Mouse (Mus musculus) skeletal muscle tissue, adult 2 months (tissue): Measurements from ENCODE around the gene Tbc1d15.
"Not testable (repeated sequence)": the region's sequence is repeated elsewhere in the genome, so short reads cannot be mapped to it uniquely, and the experiment has no call there.

Experiments used
- DNase-seq: peaks from one replicate; pipeline ENCODE4 v3.0.0-alpha.2; 2012; ENCODE audit warnings: low read depth, low spot score

Gene Tbc1d15

DNA sequence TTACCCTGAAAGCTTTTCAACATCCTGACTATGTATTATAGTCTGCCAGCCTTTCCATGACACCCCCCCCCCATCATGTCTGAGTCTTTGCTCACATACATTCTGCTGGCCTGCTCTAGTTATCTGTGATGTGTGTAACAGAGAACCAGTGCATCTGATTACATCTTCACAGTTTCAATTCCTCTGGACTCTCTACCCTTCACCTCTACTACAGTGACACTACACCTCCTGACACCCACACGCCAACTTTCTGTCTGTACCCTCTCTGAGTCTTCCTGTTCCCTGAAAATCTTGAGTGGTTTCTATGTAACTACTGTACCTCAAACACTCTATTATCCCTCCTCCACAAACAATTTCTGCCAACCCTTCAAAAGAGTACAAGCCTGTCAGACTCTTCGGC lies 5.8 kb downstream of the Tbc1d15 start:
- DNase-seq: no peak

DNA sequence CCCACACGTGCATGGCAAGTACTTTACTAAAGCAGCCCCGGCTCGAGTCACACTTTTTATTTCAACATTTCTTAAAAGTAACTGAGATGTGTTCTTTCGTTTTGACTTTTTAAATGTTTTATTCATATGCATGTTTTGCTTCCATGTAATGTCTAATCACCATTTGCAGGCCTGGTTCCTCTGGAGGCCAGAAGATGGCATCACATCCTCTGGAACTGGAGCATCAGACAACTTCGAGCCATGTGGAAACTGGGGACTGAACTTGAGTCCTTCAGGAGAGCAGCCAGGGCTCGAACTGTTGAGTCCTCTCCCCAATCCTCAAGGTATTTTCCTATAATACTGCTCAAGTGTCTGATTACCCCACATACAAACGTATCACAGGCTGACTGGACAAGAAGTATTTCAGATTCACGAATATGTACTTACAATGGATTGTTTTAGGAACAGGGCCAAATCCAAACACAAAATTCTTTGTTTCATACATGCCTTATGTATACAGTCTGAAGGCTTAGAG lies 10.1 kb downstream of the Tbc1d15 start:
- no peak for DNase-seq

DNA sequence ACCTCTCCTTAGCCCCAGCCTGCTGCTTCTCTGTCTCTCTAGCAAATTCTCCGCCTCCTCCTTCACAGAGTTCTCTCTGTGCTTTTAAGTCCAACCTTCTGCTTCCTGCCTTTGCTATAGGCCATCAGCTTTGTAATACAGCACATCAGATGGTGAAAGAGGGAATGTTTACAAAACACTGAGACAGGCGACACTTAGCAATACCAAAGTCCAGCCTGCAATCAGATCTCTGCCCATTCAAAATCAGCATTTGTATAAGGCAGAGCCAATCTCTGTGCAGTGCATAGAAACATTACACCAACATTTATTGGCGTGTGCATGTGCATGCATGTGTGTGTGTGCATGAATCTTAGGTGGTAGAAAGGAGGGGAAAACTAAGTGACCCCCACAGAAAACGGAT lies 13.3 kb downstream of the Tbc1d15 start:
- no peak for DNase-seq

DNA sequence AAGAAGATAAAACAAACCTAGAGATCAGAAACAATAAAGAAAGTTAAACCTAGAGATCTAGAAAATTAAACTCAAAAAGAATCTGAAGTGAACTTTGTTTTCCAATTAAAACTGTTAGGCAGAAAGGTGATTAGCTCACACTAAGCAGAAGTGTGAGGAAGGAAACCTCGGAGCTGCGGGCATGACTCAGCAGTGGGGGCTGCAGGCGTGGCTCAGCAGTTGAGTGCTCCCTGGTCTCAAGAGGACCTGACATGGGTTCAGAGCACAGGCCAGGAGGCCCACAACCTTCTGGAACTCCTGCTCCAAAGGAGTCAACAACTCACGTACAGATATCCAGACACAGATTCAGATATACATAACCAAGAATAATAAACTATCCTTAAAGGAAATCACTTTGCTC lies 14.5 kb downstream of the Tbc1d15 start:
- no peak for DNase-seq

DNA sequence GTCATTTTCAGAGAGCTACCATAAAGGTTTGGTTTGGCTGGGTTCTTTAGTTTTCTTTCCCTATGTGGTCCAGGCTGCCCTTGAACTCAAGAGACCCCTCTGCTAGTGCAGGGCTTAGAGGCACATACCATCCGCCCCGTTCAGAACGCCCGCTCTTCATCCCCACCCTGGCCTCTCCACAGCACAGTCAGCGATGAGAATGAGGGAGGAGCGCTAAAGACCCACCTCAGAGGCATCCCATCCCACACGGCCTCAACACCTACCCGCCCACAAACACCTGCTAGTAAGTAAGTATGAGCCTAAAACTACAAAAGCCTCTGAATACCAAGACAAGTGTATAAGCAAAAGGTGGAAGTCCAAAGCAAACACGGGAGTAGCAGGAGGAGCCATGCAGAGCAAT lies 15.8 kb downstream of the Tbc1d15 start:
- no peak for DNase-seq

DNA sequence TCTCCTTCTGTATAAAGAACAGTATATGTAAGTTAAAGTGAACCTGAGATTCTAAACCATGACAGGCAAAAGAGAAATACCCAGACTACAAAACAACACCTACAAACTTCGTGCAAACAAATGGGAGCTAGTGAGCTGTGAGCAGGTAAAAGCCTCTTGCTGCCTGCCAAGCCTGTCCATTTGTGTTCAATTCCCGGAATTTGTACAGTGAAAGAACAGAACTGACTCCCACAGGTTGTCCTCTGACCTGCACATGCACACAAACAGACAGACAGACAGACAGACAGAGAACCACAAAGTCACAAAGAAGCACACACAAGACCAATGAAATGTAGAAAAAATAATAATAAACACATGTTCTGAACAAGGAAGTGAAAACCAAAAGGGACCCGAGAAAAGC lies 17.5 kb downstream of the Tbc1d15 start:
- no peak for DNase-seq

DNA sequence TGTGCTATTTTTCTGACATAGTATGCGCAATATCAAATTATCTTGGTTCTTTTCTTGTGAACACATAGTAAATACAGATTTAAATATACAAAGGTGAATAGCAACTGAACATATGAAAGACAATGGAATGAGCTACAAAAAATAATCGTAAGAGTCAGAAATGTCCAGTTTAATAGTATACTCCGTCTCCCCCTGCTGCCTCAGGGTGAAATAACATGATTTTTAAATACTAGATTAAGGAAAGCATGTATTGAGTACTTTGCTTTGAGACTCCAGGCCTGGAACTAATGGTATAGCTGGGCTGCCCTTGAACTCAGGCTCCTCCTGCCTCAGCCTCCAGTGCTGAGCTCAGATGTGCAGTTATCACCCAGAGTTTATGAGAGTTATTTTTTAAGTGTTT lies 18.8 kb downstream of the Tbc1d15 start:
- DNase-seq: no peak

DNA sequence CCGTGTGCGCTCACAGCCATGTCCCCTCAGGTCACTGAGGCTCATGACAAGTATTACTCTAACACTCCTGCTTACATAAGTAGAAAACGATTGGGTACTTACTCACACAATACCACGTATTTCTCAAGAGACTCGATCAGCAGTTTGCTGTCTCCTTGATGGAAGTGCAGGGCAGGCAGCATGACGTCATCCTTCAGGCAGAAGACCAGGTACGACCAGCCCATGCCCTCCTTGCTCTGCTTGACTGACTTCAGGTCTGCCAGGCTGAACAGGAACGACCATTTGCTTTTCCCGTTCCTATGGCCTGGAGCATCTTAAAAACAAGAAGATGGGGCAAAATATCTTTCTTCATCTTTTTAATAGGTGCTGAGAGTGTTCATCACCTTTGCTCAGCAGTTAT lies 22.2 kb downstream of the Tbc1d15 start:
- DNase-seq: no peak

DNA sequence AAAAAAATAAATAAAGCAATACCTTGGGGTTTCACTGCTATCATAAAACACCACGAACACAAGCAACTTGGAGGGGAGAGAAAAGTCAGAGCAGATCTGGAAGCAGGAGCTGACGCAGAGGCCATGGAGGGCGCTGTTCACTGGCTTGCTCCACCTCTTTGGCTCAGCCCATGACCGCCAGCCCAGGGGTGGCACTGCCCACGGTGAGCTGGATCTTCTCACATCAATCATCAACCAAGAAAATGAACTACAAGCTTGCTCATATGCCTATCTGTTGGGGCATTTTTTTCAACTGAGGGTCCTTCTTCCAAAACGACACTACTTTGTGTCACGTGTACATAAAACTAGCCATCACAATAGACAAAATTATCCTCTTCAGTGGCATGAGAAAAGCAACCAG lies 24.7 kb downstream of the Tbc1d15 start:
- no peak for DNase-seq

DNA sequence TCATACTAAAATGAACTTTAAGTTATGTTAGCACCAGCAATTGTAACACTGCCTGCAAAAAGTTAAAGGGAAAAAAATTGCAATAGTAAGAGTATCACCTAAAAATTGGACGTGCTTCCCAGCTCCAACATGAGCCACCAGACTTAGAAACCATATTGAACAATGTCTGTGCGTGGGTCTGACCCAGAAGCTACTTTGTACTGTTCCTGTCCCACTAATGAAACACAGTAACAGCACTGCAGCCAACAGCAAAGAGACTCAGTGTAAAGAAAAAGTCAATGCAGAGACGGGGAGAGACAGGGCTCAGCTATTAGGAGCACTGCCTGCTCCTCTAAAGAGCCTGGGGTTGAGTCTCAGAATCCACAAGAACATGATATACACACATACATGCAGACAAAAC lies 27.4 kb downstream of the Tbc1d15 start:
- no peak for DNase-seq

DNA sequence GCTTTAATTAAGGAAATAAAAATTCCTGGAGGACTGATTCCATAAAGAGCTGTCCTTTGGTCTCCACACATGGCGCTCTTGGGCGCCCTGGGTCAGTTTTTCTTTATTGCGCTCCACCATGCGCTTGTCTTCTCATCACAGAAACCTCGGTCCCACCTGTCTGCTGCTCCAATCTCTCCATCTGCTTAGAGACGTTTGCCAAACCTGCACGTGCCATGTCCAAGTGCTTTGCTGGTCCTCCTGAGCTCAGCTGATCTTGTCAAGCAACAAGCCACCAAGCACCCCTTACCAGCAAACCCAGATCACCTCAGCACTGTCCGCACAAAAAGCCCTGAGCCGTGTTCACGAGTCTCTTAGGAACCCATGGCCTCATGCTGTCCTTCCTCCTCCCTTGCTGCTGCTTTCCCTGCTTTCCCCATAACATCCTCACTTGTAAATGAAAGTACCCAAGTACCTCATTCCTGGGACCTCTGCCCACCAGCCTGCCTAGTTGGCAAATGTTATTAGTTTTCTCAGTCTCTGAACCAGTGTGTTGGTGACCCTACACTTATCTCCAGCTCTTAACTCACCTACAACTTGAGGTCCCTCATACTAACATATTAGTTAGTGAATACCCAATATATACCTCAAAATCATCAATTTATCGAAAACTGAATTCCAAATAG lies 38.2 kb downstream of the Tbc1d15 start:
- no peak for DNase-seq

DNA sequence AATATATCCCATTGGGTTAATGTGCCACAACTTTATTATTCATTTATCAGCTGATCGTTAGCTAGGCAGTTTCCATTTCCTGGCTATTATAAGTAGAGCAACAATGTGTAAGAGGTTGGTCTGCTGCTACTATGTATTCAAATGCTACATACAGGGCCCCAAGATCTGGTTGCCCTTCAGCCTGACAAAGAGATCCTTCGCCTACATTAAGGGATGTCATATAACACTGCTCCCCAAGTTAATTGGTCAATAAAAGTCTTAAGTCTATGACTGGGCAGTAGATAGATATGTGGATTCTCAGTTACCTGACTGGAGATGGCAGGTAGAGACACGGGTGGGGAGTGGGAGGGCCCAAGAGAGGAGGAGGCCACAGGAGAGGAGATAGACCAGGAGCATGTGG lies 45.4 kb downstream of the Tbc1d15 start:
- no peak for DNase-seq

DNA sequence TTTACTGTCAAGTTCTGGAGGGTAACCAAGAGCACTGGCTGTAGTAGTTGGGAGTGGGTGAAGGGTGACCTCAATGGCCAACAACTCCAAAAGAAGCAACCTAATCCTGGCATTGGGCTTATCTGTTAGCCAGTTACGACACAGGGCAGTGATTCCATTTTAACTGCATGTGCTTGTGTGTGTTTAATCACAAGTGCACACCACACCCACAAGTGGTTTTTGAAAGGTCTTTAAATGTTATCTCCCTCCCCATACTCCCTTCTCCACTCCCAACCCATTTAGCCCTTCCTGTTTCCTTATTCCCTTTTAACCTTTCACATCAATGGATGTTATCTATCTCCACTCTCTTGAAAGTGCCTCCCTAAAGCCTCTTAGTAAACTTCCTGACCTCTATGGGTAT lies 46.0 kb downstream of the Tbc1d15 start:
- DNase-seq: no peak

DNA sequence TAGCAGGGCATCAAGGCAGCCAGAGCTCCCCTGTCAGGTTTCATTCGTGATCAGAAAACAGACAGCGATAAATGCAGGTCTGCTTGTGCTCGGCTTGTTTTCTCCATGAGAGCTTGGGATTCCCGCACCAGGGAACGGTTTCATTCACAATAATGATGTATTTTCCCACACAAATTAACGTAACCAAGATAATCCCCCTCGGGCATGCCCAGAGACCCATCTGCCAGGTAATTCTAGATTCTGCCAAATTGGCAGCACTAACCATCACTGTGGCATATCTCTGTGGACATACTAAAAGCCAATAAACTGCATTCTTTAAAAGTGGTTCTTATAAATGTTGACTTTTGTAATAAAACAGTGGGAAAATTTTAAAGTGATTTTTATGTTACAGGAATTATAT lies 60.1 kb downstream of the Tbc1d15 start:
- no peak for DNase-seq

DNA sequence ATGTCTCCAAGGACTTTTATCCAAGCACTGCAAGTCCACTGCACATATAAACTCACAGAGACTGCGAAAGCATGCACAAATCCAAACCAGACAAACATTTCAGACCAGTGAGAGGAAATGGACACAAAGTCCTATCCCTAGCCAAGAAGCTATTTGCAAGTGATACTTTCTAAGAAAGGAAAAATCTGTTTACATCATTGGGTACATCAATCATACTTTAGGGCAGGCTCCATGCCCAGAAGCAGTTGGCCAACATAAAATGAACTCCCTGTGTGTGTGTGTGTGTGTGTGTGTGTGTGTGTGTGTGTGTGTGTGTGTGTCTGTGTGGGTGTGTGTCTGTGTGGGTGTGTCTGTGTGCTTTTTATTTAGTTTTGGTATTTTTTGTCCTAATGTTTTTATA lies 63.9 kb downstream of the Tbc1d15 start:
- no peak for DNase-seq

DNA sequence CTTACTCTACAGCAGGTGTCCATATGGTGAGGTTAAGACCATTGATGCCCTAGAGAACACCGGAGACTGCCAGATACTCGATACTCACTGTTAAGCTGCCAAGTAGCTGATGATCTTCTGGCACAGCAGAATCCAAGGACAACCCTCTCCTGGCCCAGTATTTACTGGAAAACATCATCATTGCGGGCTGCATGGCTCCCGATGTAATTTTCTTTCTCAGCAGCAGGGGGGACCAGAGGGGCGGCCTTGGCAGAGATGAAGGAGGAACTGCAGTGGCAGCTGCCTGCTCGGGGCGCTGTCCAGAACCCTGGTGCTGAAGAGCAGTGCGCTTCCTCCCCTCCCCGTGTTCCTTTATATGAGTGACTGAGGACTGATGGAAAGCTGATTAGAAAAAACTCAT lies 66.6 kb downstream of the Tbc1d15 start, which contains the start of gene Tph2:
Gene Tph2 (minus strand): TSS at position 326 of the 400 bp plus-strand sequence.
- DNase-seq: peak; percentile 8

DNA sequence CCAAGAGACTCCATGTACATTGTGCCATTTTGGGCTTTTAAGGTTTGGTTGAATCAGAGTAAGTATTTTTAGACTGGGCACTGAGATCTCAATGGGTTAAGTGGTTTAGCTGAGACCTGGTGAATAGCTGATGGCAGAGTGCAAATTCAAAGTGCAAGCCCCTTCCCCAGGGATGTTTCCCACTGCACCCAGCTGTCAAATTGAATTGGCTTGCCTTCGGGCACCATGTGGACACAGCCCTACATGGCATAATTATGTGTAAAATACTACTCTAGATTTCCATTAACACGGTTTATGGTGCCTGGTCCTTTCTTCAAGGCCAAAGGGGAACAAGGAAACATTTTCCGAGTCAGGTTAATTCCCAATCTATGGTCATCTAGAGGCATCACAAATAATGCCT lies 70.2 kb downstream of the Tbc1d15 start:
- no peak for DNase-seq

DNA sequence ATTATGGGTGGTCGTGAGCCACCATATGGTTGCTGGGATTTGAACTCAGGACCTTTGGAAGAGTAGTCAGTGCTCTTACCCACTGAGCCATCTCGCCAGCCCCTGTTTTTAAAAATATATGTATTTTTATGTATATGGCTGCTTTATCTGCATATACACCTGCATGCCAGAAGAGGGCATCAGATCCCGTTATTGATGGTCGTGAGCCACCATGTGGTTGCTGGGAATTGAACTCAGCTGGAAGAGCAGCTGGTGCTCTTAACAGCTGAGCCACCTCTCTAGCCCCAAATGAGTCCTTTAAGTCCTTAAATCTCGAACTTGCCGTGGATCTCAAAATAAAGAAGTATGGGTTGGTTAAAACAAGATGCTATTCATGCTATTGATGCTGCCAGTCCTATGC lies 73.2 kb downstream of the Tbc1d15 start:
- DNase-seq: not testable (repeated sequence)

DNA sequence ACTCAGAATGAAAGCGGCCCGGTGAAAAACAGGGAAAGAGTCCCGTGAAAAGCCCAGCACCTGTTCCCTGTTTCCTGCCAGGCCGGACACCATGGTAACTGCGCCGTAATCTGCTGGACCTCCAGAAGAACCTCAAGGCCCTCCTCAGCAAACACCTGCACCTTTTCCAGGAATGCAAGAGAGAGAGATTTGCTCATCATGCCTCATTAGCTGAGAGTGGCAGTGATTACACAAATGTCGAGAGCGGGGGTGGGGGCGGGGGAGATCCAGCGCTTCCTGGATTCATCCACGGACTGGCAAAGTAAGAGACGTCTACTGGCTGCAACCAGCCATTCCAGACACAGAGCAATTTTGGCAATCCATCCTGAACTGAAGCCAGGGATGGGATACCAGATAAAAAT lies 75.7 kb downstream of the Tbc1d15 start:
- no peak for DNase-seq

DNA sequence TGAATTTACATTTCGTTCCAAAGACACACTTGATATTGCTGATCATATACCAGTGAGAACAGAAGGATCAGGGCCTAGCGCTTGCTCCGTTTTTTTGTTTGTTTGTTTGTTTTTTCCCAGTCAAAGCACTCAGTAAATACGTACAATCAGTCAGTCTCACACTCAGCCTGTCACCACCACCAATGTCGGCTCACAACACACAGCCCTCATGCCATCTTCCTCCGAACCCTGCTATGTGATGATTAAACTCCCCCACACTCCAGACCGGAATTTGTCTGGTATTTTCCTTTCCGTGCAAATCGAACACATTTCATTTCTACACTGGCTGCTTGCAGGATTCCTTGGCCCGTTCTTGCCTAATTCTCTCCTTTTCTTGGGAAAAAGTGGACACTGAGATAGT lies 77.9 kb downstream of the Tbc1d15 start:
- no peak for DNase-seq

DNA sequence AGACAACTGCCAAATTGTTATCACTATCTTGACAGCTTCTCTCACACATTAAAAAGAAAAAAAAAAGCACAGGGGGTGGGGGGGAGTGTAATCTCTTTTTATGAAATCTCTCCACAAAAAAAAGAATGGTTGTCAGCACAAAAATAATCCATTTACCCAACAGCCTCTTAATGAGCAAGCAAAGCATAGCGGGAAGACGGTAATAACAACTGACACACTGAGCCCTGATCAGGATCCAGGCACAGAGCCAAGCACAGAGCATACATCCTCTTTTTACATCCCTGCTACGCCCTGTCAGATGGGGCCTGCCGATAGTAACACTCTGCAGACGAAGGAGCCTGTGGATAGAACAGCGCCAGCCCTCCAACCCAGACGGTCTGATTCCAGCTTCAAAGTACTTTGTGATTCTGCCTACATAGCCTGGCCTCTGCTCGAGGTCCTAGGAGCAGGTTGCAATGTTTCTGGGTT lies 79.9 kb downstream of the Tbc1d15 start:
- DNase-seq: no peak

DNA sequence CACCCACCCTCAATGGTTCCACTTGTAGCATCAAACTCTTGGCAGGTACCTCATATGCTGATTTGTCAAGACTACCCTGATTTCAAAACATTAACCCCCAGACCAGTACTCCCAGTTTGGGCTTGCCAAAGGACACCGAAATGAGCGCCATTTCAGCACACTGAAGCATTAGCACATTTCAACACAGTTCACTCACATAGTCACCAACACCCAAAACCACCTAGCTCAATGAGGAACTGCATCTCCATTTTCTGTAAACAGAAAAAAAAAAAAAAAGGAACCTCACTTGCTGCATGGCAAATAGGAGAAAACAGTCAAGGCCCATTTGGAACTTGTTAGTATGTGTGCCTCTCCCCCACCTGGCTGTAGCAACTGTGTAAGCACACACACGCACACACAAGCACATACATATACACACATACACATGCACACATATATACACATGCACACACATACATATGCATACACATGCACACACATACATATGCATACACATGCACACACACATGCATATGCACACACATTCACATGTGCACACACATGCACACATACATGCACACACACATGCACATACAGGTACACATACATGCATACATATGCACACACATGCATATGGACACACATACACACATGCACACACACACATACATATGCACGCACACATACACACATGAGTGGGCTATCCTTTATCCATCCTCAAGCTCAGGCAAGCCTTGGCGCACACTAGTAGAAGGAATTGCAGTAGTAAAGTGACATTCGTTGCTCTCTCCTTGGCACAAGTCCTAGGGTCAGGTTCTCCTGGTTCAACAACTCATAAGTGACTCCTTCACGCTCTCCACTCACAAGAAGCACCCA lies 80.5 kb downstream of the Tbc1d15 start:
- no peak for DNase-seq

DNA sequence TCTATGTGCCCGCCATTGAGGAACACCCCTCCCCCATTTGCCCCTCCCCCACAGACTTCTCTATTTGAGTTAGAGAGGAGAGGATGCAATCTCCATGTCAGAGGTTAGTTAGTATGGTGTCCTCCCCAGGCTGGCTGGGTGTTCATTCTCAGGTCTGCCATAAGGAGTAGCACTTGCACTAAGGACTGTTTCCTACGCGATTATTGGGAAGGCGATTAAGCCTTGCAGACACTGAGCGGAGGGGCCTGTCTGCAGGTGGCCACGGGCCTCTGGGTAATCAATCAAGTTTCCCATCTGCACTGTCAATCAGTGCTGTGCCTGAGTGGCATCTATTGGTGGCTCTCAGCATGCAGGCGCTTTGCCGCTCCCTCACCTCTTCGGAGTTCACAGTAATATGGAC lies 81.9 kb downstream of the Tbc1d15 start:
- no peak for DNase-seq
